Mouse (Mus musculus) embryonic facial prominence, embryonic 14.5 days (tissue): ENCODE measurements around the gene Pnpo. TPM values are rescaled to one million over a fixed set of nuclear protein-coding genes. Genes with fewer than 3 reads are reported as not detected.

Experiments
- ATAC-seq: fragments of 200-750 bp; cut with Nextera tagmentation; 2 replicates; pipeline ENCODE4 v1.8.0; 2017; ENCODE audit warnings: low read depth, moderate number of reproducible peaks, moderate TSS enrichment
- DNase-seq: peaks from one replicate; pipeline ENCODE4 v3.0.0-alpha.2; 2015; ENCODE audit warnings: low spot score
- H3K27ac ChIP-seq: fragments of 300-500 bp; sonication (generic); replicated peaks from 2 replicates; pipeline ENCODE4 v1.5.1; 2014; ENCODE audit warnings: low read depth, mild to moderate bottlenecking, low read length, moderate library complexity
- H3K27me3 ChIP-seq: fragments of 300-500 bp; sonication (generic); replicated peaks from 2 replicates; pipeline ENCODE4 v1.6.1; 2014; ENCODE audit warnings: low read length; ENCODE audit not compliant: control insufficient read depth, insufficient read depth
- H3K36me3 ChIP-seq: fragments of 300-500 bp; sonication (generic); 2 replicates; pipeline ENCODE4 v1.6.1; 2014; ENCODE audit warnings: low read length, mixed read lengths; ENCODE audit not compliant: control insufficient read depth, insufficient read depth
- H3K4me1 ChIP-seq: fragments of 300-500 bp; sonication (generic); 2 replicates; pipeline ENCODE4 v1.6.1; 2014; ENCODE audit warnings: antibody characterized with exemption, low read length; ENCODE audit not compliant: control insufficient read depth, insufficient read depth
- H3K4me2 ChIP-seq: fragments of 300-500 bp; sonication (generic); 2 replicates; pipeline ENCODE4 v1.6.1; 2014; ENCODE audit warnings: low read depth, mild to moderate bottlenecking, low read length, moderate library complexity, mixed read lengths
- H3K4me3 ChIP-seq: fragments of 300-500 bp; sonication (generic); 2 replicates; pipeline ENCODE4 v1.5.1; 2014; ENCODE audit warnings: low read depth, mild to moderate bottlenecking, low read length
- H3K9ac ChIP-seq: fragments of 300-500 bp; sonication (generic); 2 replicates; pipeline ENCODE4 v1.6.1; 2014; ENCODE audit warnings: low read depth, mild to moderate bottlenecking, low read length, moderate library complexity, mixed read lengths
- H3K9me3 ChIP-seq: fragments of 300-500 bp; sonication (generic); 2 replicates; pipeline ENCODE4 v1.6.1; 2016; ENCODE audit warnings: low read length; ENCODE audit not compliant: control insufficient read depth
- WGBS: fragments of 180-500 bp; shearing (Covaris S2); extraction: QIAGEN DNeasy Blood & Tissue Kit; methylation state at CpG from one replicate; pipeline ENCODE4 v1.1.7; 2014; 5-methylcytosine and 5-hydroxymethylcytosine counted together
- polyA plus RNA-seq: library from polyadenylated mRNA; unstranded; fragments of >200 nt; fragmentation: Nextera tagmentation; extraction: Ambion mirVana; gene quantifications from 2 replicates; pipeline ENCODE4 v1.2.1, GENCODE M21; 2014

The Pnpo gene
- polyA plus RNA-seq, 1 experiment from 2014 or later, result 26.8 TPM

- DNase-seq (no peak), ATAC-seq (no peak)
- no peaks in the 10 kb centered on the region for H3K9me3 ChIP-seq
- H3K4me2 ChIP-seq, result no peak overlapping the region
- H3K27me3 ChIP-seq, result peaks cover 6% of the 10 kb centered on the region; the same call in 1 of the 2 replicates
- no peak overlapping the region for H3K27ac ChIP-seq
- H3K9ac ChIP-seq, result no peak overlapping the region
- H3K36me3 ChIP-seq, result no peaks in the 10 kb centered on the region
- WGBS, result 65% methylated on average over 14 of the region's 15 CpGs
- H3K4me1 ChIP-seq, result peaks cover 8% of the 10 kb centered on the region
- no peak overlapping the region for H3K4me3 ChIP-seq
These were observed 37.7 kb upstream of the Pnpo start for GRCm38 (mm10) chr11:96981461-96981860.

- Histone ChIP-seq H3K4me1 (peaks cover 20% of the 10 kb centered on the region), H3K4me3 (no peak overlapping the region), H3K4me2 (no peak overlapping the region), H3K36me3 (no peaks in the 10 kb centered on the region), H3K9ac (no peak overlapping the region), H3K27ac (no peak overlapping the region), H3K9me3 (no peaks in the 10 kb centered on the region), H3K27me3 (no peaks in the 10 kb centered on the region)
- WGBS, result 68% methylated on average over 5 of the region's 5 CpGs
- DNase-seq, result no peak
- ATAC-seq, result no peak
These were observed 36.2 kb upstream of the Pnpo start for GRCm38 (mm10) chr11:96980021-96980420.

GRCm38 (mm10) chr11:96979329-96979728 lies 35.5 kb upstream of the Pnpo start:
- Histone ChIP-seq H3K4me1 (peaks cover 23% of the 10 kb centered on the region), H3K4me2 (no peak overlapping the region), H3K27me3 (no peaks in the 10 kb centered on the region), H3K9me3 (no peaks in the 10 kb centered on the region), H3K4me3 (no peak overlapping the region), H3K27ac (no peak overlapping the region), H3K9ac (no peak overlapping the region), H3K36me3 (no peaks in the 10 kb centered on the region)
- WGBS, result 80% methylated on average over 7 of the region's 7 CpGs
- no peak for DNase-seq
- no peak for ATAC-seq

- Histone ChIP-seq H3K27ac (peak overlapping the region; percentile 86), H3K9ac (peak overlapping the region; percentile 72), H3K4me3 (peak overlapping the region; percentile 96), H3K4me1 (peaks cover 29% of the 10 kb centered on the region), H3K9me3 (no peaks in the 10 kb centered on the region), H3K27me3 (no peaks in the 10 kb centered on the region), H3K36me3 (no peaks in the 10 kb centered on the region), H3K4me2 (peak overlapping the region; percentile 91)
- ATAC-seq, result no peak
- DNase-seq, result no peak
- 28% methylated on average over 17 of the region's 17 CpGs for WGBS
These were observed 34.8 kb upstream of the Pnpo start for GRCm38 (mm10) chr11:96978401-96979246.

- DNase-seq (peak; percentile 100), ATAC-seq (peak; percentile 96)
- Histone ChIP-seq H3K36me3 (no peaks in the 10 kb centered on the region), H3K9ac (peak overlapping the region; percentile 95), H3K27me3 (no peaks in the 10 kb centered on the region), H3K4me3 (peak overlapping the region; percentile 96), H3K27ac (peak overlapping the region; percentile 96), H3K4me2 (peak overlapping the region; percentile 91), H3K9me3 (no peaks in the 10 kb centered on the region), H3K4me1 (peaks cover 37% of the 10 kb centered on the region)
- under 1% methylated on average over 38 of the region's 45 CpGs for WGBS
These were observed 34.0 kb upstream of the Pnpo start for GRCm38 (mm10) chr11:96977606-96978400.

- Histone ChIP-seq H3K4me3 (peak overlapping the region; percentile 96), H3K36me3 (no peaks in the 10 kb centered on the region), H3K27ac (peak overlapping the region; percentile 96), H3K4me1 (peaks cover 43% of the 10 kb centered on the region), H3K27me3 (no peaks in the 10 kb centered on the region), H3K4me2 (peak overlapping the region; percentile 80), H3K9ac (peak overlapping the region; percentile 95), H3K9me3 (no peaks in the 10 kb centered on the region)
- DNase-seq (peak; percentile 93), ATAC-seq (peak; percentile 72)
- 1% methylated on average over 12 of the region's 50 CpGs for WGBS
These were observed 33.3 kb upstream of the Pnpo start for GRCm38 (mm10) chr11:96976911-96977591.

GRCm38 (mm10) chr11:96976379-96976687 lies 32.5 kb upstream of the Pnpo start:
- ATAC-seq (no peak), DNase-seq (no peak)
- H3K4me2 ChIP-seq, result peak overlapping the region; percentile 80
- H3K4me1 ChIP-seq, result peaks cover 45% of the 10 kb centered on the region
- no peaks in the 10 kb centered on the region for H3K36me3 ChIP-seq
- peak overlapping the region; percentile 96 for H3K27ac ChIP-seq
- H3K9me3 ChIP-seq, result no peaks in the 10 kb centered on the region
- H3K4me3 ChIP-seq, result peak overlapping the region; percentile 96
- no peaks in the 10 kb centered on the region for H3K27me3 ChIP-seq
- 38% methylated on average over 3 of the region's 3 CpGs for WGBS
- peak overlapping the region; percentile 95 for H3K9ac ChIP-seq

GRCm38 (mm10) chr11:96975511-96976378 lies 32.0 kb upstream of the Pnpo start:
- H3K4me3 ChIP-seq, result peak overlapping the region; percentile 96

More at GRCm38 (mm10) chr11:96975511-96976378, 32.0 kb upstream of the Pnpo start:
- Histone ChIP-seq H3K27ac (peak overlapping the region; percentile 96), H3K36me3 (no peaks in the 10 kb centered on the region), H3K4me1 (peaks cover 45% of the 10 kb centered on the region), H3K27me3 (no peaks in the 10 kb centered on the region), H3K4me2 (peak overlapping the region; percentile 80), H3K9me3 (no peaks in the 10 kb centered on the region), H3K9ac (peak overlapping the region; percentile 95)
- ATAC-seq, result no peak
- peak; percentile 59 for DNase-seq
- WGBS, result 71% methylated on average over 10 of the region's 10 CpGs
